Mouse (Mus musculus) MEL (cell line): ENCODE results near the gene Eif4g1. TPM values are rescaled to one million over a fixed set of nuclear protein-coding genes. Genes with fewer than 3 reads are reported as not detected.

Experiments used
- DNase-seq: peaks from one replicate; pipeline ENCODE4 v3.0.0; 2011; ENCODE audit warnings: low read depth, low spot score
- H3K27ac ChIP-seq: 2 replicates; pipeline ENCODE4 v1.5.1; 2012; ENCODE audit warnings: low read depth, mild to moderate bottlenecking, control low read depth, low read length, moderate library complexity; ENCODE audit not compliant: control insufficient read depth
- H3K27me3 ChIP-seq, 2 experiments: fragments of 150-350 bp in 1 of 2; sonication (generic) in 1 of 2; 2 replicates each; pipeline ENCODE4 v1.6.1; 2012; ENCODE audit warnings: low read length in 2 of 2, mild to moderate bottlenecking in 2 of 2, improper control_type of control experiment in 1 of 2, moderate library complexity in 1 of 2; ENCODE audit not compliant: insufficient read depth in 2 of 2, control insufficient read depth in 1 of 2
- H3K36me3 ChIP-seq, 2 experiments: 2 replicates each; pipeline ENCODE4 v1.6.1; 2012 to 2014; ENCODE audit warnings: low read length in 2 of 2, improper control_type of control experiment in 1 of 2, inconsistent platforms in 1 of 2, mild to moderate bottlenecking in 1 of 2; ENCODE audit not compliant: insufficient read depth in 2 of 2, control insufficient read depth in 1 of 2
- H3K4me1 ChIP-seq, 2 experiments: fragments of 150-350 bp in 1 of 2; sonication (generic) in 1 of 2; 2 replicates each; pipeline ENCODE4 v1.6.1; 2012; ENCODE audit warnings: low read length in 2 of 2, improper control_type of control experiment in 1 of 2, mild to moderate bottlenecking in 1 of 2; ENCODE audit not compliant: insufficient read depth in 2 of 2, control insufficient read depth in 1 of 2
- H3K4me3 ChIP-seq, 2 experiments: fragments of 150-350 bp in 1 of 2; sonication (generic) in 1 of 2; 2 replicates each; pipeline ENCODE4 v1.5.1; 2012; ENCODE audit warnings: low read depth in 2 of 2, low read length in 2 of 2, mild to moderate bottlenecking in 2 of 2, moderate library complexity in 2 of 2, control low read depth in 1 of 2, improper control_type of control experiment in 1 of 2; ENCODE audit not compliant: control insufficient read depth in 1 of 2, insufficient read depth in 1 of 2
- H3K79me2 ChIP-seq: 2 replicates; pipeline ENCODE4 v1.6.1; 2012; ENCODE audit warnings: mild to moderate bottlenecking, low read length, moderate library complexity; ENCODE audit not compliant: control insufficient read depth, poor library complexity, insufficient read depth
- H3K9ac ChIP-seq: 2 replicates; pipeline ENCODE4 v1.6.1; 2012; ENCODE audit warnings: low read depth, mild to moderate bottlenecking, control low read depth, low read length, moderate library complexity; ENCODE audit not compliant: control insufficient read depth, poor library complexity, severe bottlenecking
- H3K9me3 ChIP-seq: fragments of 150-350 bp; sonication (generic); replicated peaks from 2 replicates; pipeline ENCODE4 v1.6.1; 2012; ENCODE audit warnings: mild to moderate bottlenecking, low read length, improper control_type of control experiment, moderate library complexity; ENCODE audit not compliant: insufficient read depth
- CHD1 ChIP-seq: IDR thresholded peaks from 2 replicates; pipeline ENCODE4 v1.6.1; 2012; ENCODE audit warnings: low read depth, mild to moderate bottlenecking, inconsistent platforms, low read length, improper control_type of control experiment
- CHD2 ChIP-seq: IDR thresholded peaks from 2 replicates; pipeline ENCODE4 v1.6.1; 2011; ENCODE audit warnings: low read length, improper control_type of control experiment
- CTCF ChIP-seq, 3 experiments: IDR thresholded peaks in 2 of 3; conservative IDR thresholded peaks in 1 of 3; 2 replicates each; pipeline ENCODE4 v1.5.1; 2011 to 2012; ENCODE audit warnings: low read length in 3 of 3, low read depth in 2 of 3, mild to moderate bottlenecking in 2 of 3, improper control_type of control experiment in 1 of 3, inconsistent platforms in 1 of 3, mixed read lengths in 1 of 3, moderate library complexity in 1 of 3; ENCODE audit not compliant: control insufficient read depth in 1 of 3, insufficient read depth in 1 of 3, poor library complexity in 1 of 3, severe bottlenecking in 1 of 3
- GABPA ChIP-seq: IDR thresholded peaks from 2 replicates; pipeline ENCODE4 v1.6.1; 2012; ENCODE audit warnings: low read depth, mild to moderate bottlenecking, inconsistent platforms, low read length, improper control_type of control experiment, moderate library complexity
- GATA1 ChIP-seq: IDR thresholded peaks from 2 replicates; pipeline ENCODE4 v1.6.1; 2011; ENCODE audit warnings: low read depth, low read length, improper control_type of control experiment
- HCFC1 ChIP-seq: IDR thresholded peaks from 2 replicates; pipeline ENCODE4 v1.6.1; 2012; ENCODE audit warnings: low read depth, mild to moderate bottlenecking, inconsistent platforms, low read length, improper control_type of control experiment, moderate library complexity
- JUND ChIP-seq: IDR thresholded peaks from 2 replicates; pipeline ENCODE4 v1.6.1; 2011; ENCODE audit warnings: low read depth, mild to moderate bottlenecking, improper control_type of control experiment, low read length
- KAT2A ChIP-seq: conservative IDR thresholded peaks from 2 replicates; pipeline ENCODE4 v1.6.1; 2012; ENCODE audit warnings: low read depth, low read length, improper control_type of control experiment, inconsistent platforms
- MAFK ChIP-seq: IDR thresholded peaks from 2 replicates; pipeline ENCODE4 v1.6.1; 2011; ENCODE audit warnings: low read depth, mild to moderate bottlenecking, low read length, improper control_type of control experiment, borderline replicate concordance
- MAX ChIP-seq: IDR thresholded peaks from 2 replicates; pipeline ENCODE4 v1.6.1; 2011; ENCODE audit warnings: low read length, improper control_type of control experiment
- MYB ChIP-seq: IDR thresholded peaks from 2 replicates; pipeline ENCODE4 v1.6.1; 2011; ENCODE audit warnings: mild to moderate bottlenecking, low read depth, low read length, improper control_type of control experiment
- NELFE ChIP-seq: IDR thresholded peaks from 2 replicates; pipeline ENCODE4 v1.6.1; 2011; ENCODE audit warnings: low read depth, low read length, improper control_type of control experiment
- NRF1 ChIP-seq: IDR thresholded peaks from 2 replicates; pipeline ENCODE4 v1.6.1; 2014; ENCODE audit warnings: low read depth, mild to moderate bottlenecking, inconsistent platforms, low read length, improper control_type of control experiment, moderate library complexity; ENCODE audit not compliant: poor library complexity, insufficient read depth, severe bottlenecking
- POLR2A ChIP-seq, 2 experiments: IDR thresholded peaks; 2 replicates each; pipeline ENCODE4 v1.6.1; 2011 to 2012; ENCODE audit warnings: low read length in 2 of 2, mild to moderate bottlenecking in 2 of 2, control low read depth in 1 of 2, improper control_type of control experiment in 1 of 2, low read depth in 1 of 2, moderate library complexity in 1 of 2; ENCODE audit not compliant: control insufficient read depth in 1 of 2, insufficient read depth in 1 of 2, poor library complexity in 1 of 2
- POLR2AphosphoS2 ChIP-seq: IDR thresholded peaks from 2 replicates; pipeline ENCODE4 v1.6.1; 2011; ENCODE audit warnings: low read length, improper control_type of control experiment
- SIN3A ChIP-seq: IDR thresholded peaks from 2 replicates; pipeline ENCODE4 v1.6.1; 2012; ENCODE audit warnings: low read length, improper control_type of control experiment, inconsistent platforms
- USF1 ChIP-seq: IDR thresholded peaks from 2 replicates; pipeline ENCODE4 v1.6.1; 2014; ENCODE audit warnings: low read depth, mild to moderate bottlenecking, inconsistent platforms, low read length, improper control_type of control experiment, moderate library complexity
- USF2 ChIP-seq, 2 experiments: IDR thresholded peaks; 2 replicates each; pipeline ENCODE4 v1.6.1; 2011 to 2012; ENCODE audit warnings: improper control_type of control experiment in 2 of 2, low read length in 2 of 2, borderline replicate concordance in 1 of 2, inconsistent platforms in 1 of 2, low read depth in 1 of 2, mild to moderate bottlenecking in 1 of 2; ENCODE audit not compliant: insufficient read depth in 1 of 2
- ZC3H11A ChIP-seq: IDR thresholded peaks from 2 replicates; pipeline ENCODE4 v1.6.1; 2012; ENCODE audit warnings: low read depth, mild to moderate bottlenecking, inconsistent platforms, low read length, improper control_type of control experiment
- ZKSCAN1 ChIP-seq: IDR thresholded peaks from 2 replicates; pipeline ENCODE4 v1.6.1; 2012; ENCODE audit warnings: low read depth, mild to moderate bottlenecking, inconsistent platforms, low read length, improper control_type of control experiment, moderate library complexity
- ZMIZ1 ChIP-seq: IDR thresholded peaks from 2 replicates; pipeline ENCODE4 v1.6.1; 2012; ENCODE audit warnings: low read depth, mild to moderate bottlenecking, inconsistent platforms, low read length, improper control_type of control experiment, moderate library complexity
- polyA plus RNA-seq, 2 experiments: library from polyadenylated mRNA; stranded (reverse) in 1 of 2; unstranded in 1 of 2; fragments of >175 nt in 1 of 2; fragments of >200 nt in 1 of 2; gene quantifications; 2 replicates each; pipeline versions ENCODE4 v1.2.1 to v1.2.4; 2012; ENCODE audit warnings: low replicate concordance in 2 of 2, low read depth in 1 of 2; ENCODE audit not compliant: insufficient read length in 2 of 2, insufficient read depth in 1 of 2, missing spikeins in 1 of 2
- total RNA-seq: library from RNA; depleted of rRNA; stranded (reverse); fragments of 300-350 nt; gene quantifications from 2 replicates; pipeline ENCODE4 v1.2.3, GENCODE M21; 2012

Gene Eif4g1
- total and polyA plus RNA-seq, 3 experiments = 327 to 436 (median 409) TPM

DNA sequence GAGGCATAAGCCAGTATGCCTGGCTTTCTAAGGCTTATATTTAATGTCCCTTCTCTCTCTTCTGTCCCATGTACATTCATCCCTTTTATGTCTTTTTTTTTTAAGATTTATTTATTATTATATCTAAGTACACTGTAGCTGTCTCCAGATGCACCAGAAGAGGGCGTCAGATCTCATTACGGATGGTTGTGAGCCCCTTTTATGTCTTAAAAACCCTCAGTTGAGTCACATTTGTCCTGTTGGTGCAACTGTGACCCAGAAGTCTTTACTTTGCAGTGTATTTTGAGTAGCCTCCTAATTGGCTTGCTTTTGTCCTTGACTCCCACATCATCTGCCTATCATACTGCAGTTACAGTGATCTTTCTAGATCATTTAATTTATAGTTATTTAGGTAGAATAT, 14.8 kb upstream of the Eif4g1 start:
- Histone ChIP-seq H3K36me3 (peaks cover 11 to 13% of the 10 kb centered on the region in 2 experiments), H3K9me3 (no peaks in the 10 kb centered on the region), H3K27me3 (no peaks in the 10 kb centered on the region), H3K27ac (no peak overlapping the region), H3K79me2 (peaks cover 23% of the 10 kb centered on the region), H3K4me1 (peaks cover 0 to 8% of the 10 kb centered on the region in 2 experiments), H3K4me3 (no peak overlapping the region), H3K9ac (no peak overlapping the region)
- peak; percentile 47 for DNase-seq
- TF ChIP-seq JUND = no peak
- no peak for TF ChIP-seq SIN3A
- TF ChIP-seq CTCF (IDR thresholded peaks at IDR 0.05 in 2 of 3, conservative IDR thresholded peaks at IDR 0.05 in 1 of 3; ENCODE audit: control insufficient read depth in 1 of 3, insufficient read depth in 1 of 3, low read depth in 2 of 3, low read length in 3 of 3, poor library complexity in 1 of 3, severe bottlenecking in 1 of 3) = peak in 2 of 3 experiments; percentile 8 to 28; a peak in 2 of 6 replicates
- no peak for TF ChIP-seq MAFK
- no peak for TF ChIP-seq MYB

DNA sequence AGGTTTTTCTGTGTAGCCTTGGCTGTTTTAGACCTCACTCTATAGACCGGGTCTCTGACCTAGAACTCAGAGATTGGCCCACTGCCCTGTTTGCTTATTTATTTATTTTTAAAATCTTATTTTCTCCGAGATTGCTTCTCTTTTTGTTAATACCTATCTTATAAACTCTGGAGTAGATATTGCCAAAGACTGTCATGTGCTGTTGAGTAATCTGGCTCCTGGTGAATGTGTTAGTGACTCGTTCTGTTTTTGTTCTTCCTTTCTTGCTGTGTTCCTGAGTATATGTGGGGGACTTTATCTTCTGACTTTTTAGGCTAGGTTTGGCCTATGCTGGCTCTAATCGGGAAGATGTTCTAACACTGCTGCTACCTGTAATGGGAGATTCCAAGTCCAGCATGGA, 10.5 kb upstream of the Eif4g1 start:
- H3K27ac ChIP-seq = no peak overlapping the region
- TF ChIP-seq KAT2A (no peak), JUND (no peak), NRF1 (no peak), POLR2AphosphoS2 (no peak), GABPA (no peak), ZC3H11A (no peak), GATA1 (no peak), POLR2A (IDR thresholded peaks at IDR 0.05; ENCODE audit: control insufficient read depth in 1 of 2, insufficient read depth in 1 of 2, low read depth in 1 of 2, low read length in 2 of 2, poor library complexity in 1 of 2) (no peak), CHD1 (no peak), ZMIZ1 (no peak), HCFC1 (no peak), NELFE (no peak), USF2 (IDR thresholded peaks at IDR 0.05; ENCODE audit: borderline replicate concordance in 1 of 2, insufficient read depth in 1 of 2, low read depth in 1 of 2, low read length in 2 of 2) (no peak), ZKSCAN1 (no peak), CHD2 (no peak), USF1 (no peak), MAX (no peak)

More for the DNA sequence above, 10.5 kb upstream of the Eif4g1 start:
- Histone ChIP-seq H3K79me2 (peaks cover 11% of the 10 kb centered on the region), H3K9ac (no peak overlapping the region), H3K36me3 (peaks cover 9 to 14% of the 10 kb centered on the region in 2 experiments), H3K27me3 (no peaks in the 10 kb centered on the region), H3K9me3 (no peaks in the 10 kb centered on the region), H3K4me1 (peaks cover 0 to 5% of the 10 kb centered on the region in 2 experiments), H3K4me3 (no peak overlapping the region)
- DNase-seq = no peak
